Mouse (Mus musculus) bone marrow macrophage, adult 2 months (primary cell): ENCODE measurements around the gene Npc1l1. TPM values are rescaled to one million over a fixed set of nuclear protein-coding genes. Genes with fewer than 3 reads are reported as not detected.

ENCODE experiments used
- H3K27ac ChIP-seq: 2 replicates; pipeline ENCODE4 v1.5.1; 2012; ENCODE audit warnings: low read depth, low read length; ENCODE audit not compliant: insufficient read depth
- H3K4me1 ChIP-seq: 2 replicates; pipeline ENCODE4 v1.6.1; 2012; ENCODE audit warnings: low read length; ENCODE audit not compliant: control insufficient read depth, insufficient read depth
- H3K4me3 ChIP-seq: 2 replicates; pipeline ENCODE4 v1.5.1; 2012; ENCODE audit warnings: mild to moderate bottlenecking, low read length, moderate library complexity; ENCODE audit not compliant: insufficient read depth
- CTCF ChIP-seq: IDR thresholded peaks from 2 replicates; pipeline ENCODE4 v1.5.1; 2012; ENCODE audit warnings: low read depth, mild to moderate bottlenecking, low read length, moderate library complexity
- POLR2A ChIP-seq: IDR thresholded peaks from 2 replicates; pipeline ENCODE4 v1.6.1; 2012; ENCODE audit warnings: mild to moderate bottlenecking, low read depth, low read length, borderline replicate concordance
- polyA plus RNA-seq: library from polyadenylated mRNA; stranded (reverse); fragments of >200 nt; gene quantifications from 2 replicates; pipeline ENCODE4 v1.2.4, GENCODE M21; 2012; ENCODE audit not compliant: missing spikeins, insufficient read depth, insufficient read length

Npc1l1 gene
- polyA plus RNA-seq, 1 experiment, result not detected

DNA sequence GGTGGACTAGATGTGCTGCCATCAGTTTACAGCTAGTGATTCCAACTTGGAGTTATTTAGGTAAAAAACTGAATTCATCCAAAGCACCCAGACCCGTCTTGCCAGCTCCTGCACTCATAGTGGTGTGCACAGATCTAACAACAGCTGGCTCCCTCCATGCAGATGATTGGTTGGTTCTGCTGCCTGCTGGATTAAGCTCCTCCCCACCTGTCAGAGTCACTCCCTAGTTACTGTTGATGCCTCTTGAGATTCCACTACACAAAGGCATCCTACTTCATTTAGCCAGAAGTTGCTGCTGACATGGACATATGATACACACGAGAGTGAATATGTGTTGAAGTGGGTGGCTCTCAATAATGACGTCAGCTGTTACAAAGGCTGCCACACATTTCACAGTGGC, 13.1 kb downstream of the Npc1l1 start:
- Histone ChIP-seq H3K4me3 (no peak overlapping the region), H3K27ac (no peak overlapping the region), H3K4me1 (no peaks in the 10 kb centered on the region)
- TF ChIP-seq POLR2A (no peak), CTCF (no peak)

DNA sequence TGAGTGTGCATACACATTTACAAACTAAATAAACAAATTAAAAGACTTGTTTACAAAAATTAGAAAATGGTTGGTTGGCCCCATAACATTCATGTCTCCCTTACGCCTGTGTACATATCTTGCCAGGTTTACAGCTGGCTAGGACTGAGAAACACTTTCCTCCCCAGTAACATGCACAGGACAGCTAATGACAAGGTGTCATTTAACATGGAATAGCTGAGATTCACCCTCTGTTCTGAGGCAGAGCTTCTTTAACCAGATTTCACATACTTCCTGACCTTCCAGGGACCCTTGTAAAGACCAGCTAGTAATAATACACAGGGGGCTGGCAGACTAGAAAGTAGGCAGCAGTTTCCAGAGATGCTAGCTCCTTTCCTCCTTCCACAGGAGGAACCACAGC, 21.8 kb downstream of the Npc1l1 start:
- TF ChIP-seq CTCF, result no peak
- TF ChIP-seq POLR2A, result no peak
- H3K4me3 ChIP-seq, result no peak overlapping the region
- H3K27ac ChIP-seq, result no peak overlapping the region
- no peaks in the 10 kb centered on the region for H3K4me1 ChIP-seq

DNA sequence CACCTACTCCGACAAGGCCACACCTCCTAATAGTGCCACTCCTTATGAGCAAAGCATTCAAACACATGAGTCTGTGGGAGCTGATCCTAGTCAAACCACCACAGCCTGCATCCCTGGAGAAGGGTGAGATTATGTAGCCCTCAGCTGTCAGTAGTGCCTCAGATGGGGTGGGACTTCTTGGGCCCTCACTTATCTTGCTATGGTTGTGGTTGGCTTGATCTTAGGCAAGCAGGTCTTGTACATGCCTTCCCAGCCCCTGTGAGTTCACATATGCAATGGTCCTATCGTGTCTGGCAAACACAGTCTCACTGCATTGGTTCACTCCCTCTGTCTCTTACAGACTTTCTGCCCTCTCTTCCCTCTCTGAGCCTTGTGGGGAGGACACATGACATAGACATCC, 22.9 kb downstream of the Npc1l1 start:
- no peak overlapping the region for H3K27ac ChIP-seq
- no peak for TF ChIP-seq POLR2A
- TF ChIP-seq CTCF, result no peak
- H3K4me1 ChIP-seq, result no peaks in the 10 kb centered on the region
- no peak overlapping the region for H3K4me3 ChIP-seq

DNA sequence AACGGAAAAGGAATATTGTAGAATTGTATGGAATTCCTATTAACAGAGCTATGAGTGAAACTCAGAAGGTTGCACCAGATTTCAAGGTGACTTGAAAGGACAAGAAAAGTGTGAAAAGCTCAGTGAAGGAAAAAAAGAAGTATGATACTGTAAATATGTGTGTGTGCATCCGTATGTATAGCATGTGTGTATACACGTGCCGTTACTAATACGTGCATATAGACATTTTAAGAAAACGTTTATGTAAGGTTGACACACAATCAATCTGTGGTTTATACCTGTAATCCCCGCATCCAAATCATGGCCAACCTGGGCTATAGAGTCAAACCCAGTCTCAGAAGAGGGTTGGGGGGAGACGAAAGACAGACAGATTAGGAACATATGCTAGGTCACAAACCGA, 29.4 kb downstream of the Npc1l1 start:
- H3K27ac ChIP-seq, result no peak overlapping the region; the same call in 1 of the 2 replicates
- TF ChIP-seq POLR2A (no peak), CTCF (no peak)
- H3K4me3 ChIP-seq, result peak overlapping the region; percentile 95
- peaks cover 18% of the 10 kb centered on the region for H3K4me1 ChIP-seq

DNA sequence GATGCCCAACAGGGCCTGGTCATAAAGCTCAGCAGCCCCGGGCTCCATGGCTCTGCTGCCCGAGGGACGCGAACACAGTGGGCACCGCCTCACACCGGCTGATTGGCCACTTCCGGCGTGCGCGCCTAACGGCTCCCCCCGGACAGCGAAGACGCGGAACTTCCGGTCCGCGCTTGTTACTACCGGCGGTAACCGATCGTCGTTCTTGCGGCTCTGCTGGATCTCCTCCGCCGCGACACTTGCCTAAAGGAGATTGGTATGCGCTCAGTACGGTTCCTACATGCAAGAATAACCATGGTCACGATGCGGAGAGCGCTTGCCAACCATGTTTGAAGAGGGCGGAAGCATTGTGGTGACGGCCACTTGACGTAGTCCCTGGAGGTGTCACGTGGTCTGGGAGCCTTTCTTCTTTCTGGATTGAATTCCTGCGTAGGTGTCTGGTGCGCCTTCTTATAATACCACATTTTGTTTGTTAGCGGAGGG, 29.8 kb downstream of the Npc1l1 start, which contains the start of gene Nudcd3:
Nudcd3 (minus strand) TSS at position 329 of the 483 bp plus-strand sequence.
- peak within 1 kb of the TSS; percentile 97 for H3K27ac ChIP-seq
- TF ChIP-seq CTCF (no peak), POLR2A (no peak)
- peaks cover 20% of the 10 kb centered on the region for H3K4me1 ChIP-seq
- H3K4me3 ChIP-seq, result peak within 1 kb of the TSS; percentile 95

DNA sequence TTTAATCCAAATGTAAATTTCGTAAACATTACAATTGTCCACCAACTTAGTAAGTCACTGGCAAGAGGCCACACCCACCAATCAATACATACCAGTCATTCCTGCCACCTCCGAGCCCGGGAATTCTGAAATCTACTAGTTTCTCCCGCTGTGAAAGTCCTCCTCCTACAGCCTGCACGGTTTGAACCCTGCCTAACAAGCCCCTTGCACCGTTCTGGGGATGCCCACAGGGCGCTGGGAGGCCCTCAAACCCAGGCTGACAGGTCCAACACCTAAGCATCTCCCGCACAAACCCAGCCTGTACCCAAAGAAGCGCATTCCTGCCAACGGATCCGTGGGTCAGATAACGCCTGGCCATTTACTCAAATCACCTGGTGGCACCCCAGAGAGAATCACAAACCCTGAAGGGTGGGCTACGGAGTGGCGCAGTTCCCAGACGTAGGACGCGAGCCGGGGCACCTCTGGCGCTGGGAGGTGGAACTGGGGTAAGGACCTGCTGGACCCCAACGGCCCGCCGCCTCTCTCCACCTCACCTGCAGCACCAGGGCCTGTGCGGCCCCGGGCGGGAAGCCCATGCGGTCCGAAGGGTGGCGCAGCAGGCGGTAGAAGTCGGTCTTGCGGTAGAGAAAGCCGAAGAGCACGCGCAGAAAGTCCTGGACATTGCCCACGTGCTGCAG, 30.4 kb downstream of the Npc1l1 start, which contains the start of gene A730071L15Rik:
A730071L15Rik (plus strand) TSS at position 620 of the 677 bp plus-strand sequence.
- Histone ChIP-seq H3K4me3 (peak within 1 kb of the TSS; percentile 95), H3K27ac (peak within 1 kb of the TSS; percentile 97), H3K4me1 (peaks cover 20% of the 10 kb centered on the region)
- TF ChIP-seq CTCF, result no peak

DNA sequence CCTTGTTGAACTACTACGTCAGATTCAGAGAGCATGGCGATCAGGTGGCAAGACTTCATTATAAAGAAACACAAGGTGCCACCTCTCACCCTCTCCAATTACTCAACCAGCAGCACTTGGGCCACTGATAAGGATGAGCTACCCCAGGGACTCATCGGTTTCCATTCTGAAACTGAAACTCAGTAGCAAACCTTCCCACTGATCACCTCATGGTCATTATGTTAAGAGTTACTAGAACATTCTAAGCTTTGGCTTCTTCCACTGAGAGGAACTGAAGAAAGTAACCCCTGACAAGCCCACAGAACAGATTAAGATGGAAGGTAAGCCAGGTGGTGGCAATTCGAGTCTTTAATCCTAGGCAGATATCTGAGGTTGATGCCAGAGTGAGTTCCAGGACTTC, 31.5 kb downstream of the Npc1l1 start:
- Histone ChIP-seq H3K4me3 (peak overlapping the region; percentile 8), H3K27ac (no peak overlapping the region), H3K4me1 (peaks cover 22% of the 10 kb centered on the region)
- TF ChIP-seq CTCF, result no peak
- TF ChIP-seq POLR2A, result no peak

DNA sequence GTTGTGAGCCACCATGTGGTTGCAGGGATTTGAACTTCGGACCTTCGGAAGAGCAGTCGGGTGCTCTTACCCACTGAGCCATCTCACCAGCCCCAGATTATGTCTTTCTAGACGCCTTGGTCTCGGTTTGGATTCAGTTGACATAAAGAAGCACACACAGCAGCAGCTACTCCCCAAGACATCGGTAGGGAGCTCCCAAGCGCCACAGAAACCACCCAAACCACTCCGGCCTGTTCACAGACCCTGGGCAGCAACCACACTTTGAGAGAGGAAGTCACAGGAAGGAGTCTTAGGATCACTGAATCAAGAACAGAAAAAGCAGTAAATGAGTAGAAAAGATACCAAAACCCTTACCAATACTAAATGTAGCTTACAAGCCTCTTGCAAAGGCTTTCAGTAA, 33.2 kb downstream of the Npc1l1 start:
- Histone ChIP-seq H3K27ac (no peak overlapping the region), H3K4me1 (peaks cover 22% of the 10 kb centered on the region), H3K4me3 (no peak overlapping the region)
- no peak for TF ChIP-seq CTCF
- TF ChIP-seq POLR2A, result no peak

DNA sequence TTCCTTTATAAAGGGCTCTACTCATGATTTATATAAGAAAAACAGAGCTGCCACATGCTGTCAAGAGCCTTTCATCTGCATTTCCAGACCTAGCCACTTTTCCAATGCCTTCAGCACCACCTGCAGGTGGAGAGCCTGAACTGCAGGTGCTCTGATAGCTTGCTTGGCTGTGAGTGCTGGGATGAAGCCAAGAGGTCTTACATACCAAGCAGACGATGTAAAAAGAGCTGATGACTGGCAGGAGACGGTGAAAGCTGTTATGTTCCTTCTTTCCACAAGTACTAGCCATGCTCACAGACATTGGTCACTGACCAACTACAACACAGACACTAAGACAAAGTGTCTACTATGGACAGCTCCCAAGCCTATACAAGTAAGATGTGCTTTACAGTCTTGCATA, 42.1 kb downstream of the Npc1l1 start:
- Histone ChIP-seq H3K27ac (no peak overlapping the region), H3K4me3 (no peak overlapping the region), H3K4me1 (no peaks in the 10 kb centered on the region)
- no peak for TF ChIP-seq POLR2A
- TF ChIP-seq CTCF, result peak; percentile 88

DNA sequence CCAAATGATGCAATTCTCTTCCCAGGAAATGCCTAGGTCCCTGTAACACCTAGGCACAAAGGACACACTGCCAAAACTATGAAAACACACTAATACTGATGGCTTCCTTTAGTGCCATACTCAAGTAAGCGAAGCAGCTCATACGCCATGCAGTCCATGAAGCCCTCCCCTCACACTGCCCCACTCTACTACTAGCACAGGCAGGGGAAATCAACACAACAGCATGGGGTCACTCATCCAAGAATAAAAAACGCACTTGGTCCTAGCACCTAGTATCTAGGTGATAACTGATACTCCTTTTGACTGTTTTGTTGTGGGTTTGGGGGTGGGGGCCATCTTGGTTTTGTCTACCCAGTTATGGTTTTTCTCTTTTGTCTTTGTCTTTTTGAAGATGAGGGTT, 42.5 kb downstream of the Npc1l1 start:
- no peak overlapping the region for H3K27ac ChIP-seq
- TF ChIP-seq CTCF, result no peak
- TF ChIP-seq POLR2A, result no peak
- no peaks in the 10 kb centered on the region for H3K4me1 ChIP-seq
- no peak overlapping the region for H3K4me3 ChIP-seq
